Mouse (Mus musculus) megakaryocyte, embryonic 14.5 days (primary cell): ENCODE measurements around the gene Zfhx3. TPM values are rescaled to one million over a fixed set of nuclear protein-coding genes. Genes with fewer than 3 reads are reported as not detected.

Source experiments
- H3K27me3 ChIP-seq: replicated peaks from 2 replicates; pipeline ENCODE3; 2012; ENCODE audit warnings: inconsistent platforms
- H3K36me3 ChIP-seq: replicated peaks from 2 replicates; pipeline ENCODE3; 2012; ENCODE audit warnings: low read length, inconsistent platforms, mixed read lengths
- H3K4me1 ChIP-seq: 2 replicates; pipeline ENCODE4 v1.6.1; 2012; ENCODE audit warnings: inconsistent platforms
- H3K4me3 ChIP-seq: replicated peaks from 2 replicates; pipeline ENCODE3; 2012; ENCODE audit warnings: moderate library complexity, mild to moderate bottlenecking, inconsistent platforms
- H3K9me3 ChIP-seq: 2 replicates; pipeline ENCODE4 v1.6.1; 2012; ENCODE audit warnings: inconsistent platforms
- FLI1 ChIP-seq: IDR thresholded peaks from 2 replicates; pipeline ENCODE4 v1.6.1; 2012; ENCODE audit warnings: low read length, inconsistent platforms, mixed read lengths
- GATA1 ChIP-seq: IDR thresholded peaks from 3 replicates; pipeline ENCODE4 v1.6.1; 2012; ENCODE audit warnings: mixed read lengths, low read length, inconsistent platforms, borderline replicate concordance
- polyA plus RNA-seq: library from polyadenylated mRNA; stranded (reverse); fragments of >175 nt; gene quantifications from 2 replicates; pipeline ENCODE4 v1.2.3, GENCODE M21; 2012; ENCODE audit warnings: low replicate concordance; ENCODE audit not compliant: insufficient read depth

The Zfhx3 gene
- polyA plus RNA-seq, 1 experiment, result 1.1 TPM

DNA sequence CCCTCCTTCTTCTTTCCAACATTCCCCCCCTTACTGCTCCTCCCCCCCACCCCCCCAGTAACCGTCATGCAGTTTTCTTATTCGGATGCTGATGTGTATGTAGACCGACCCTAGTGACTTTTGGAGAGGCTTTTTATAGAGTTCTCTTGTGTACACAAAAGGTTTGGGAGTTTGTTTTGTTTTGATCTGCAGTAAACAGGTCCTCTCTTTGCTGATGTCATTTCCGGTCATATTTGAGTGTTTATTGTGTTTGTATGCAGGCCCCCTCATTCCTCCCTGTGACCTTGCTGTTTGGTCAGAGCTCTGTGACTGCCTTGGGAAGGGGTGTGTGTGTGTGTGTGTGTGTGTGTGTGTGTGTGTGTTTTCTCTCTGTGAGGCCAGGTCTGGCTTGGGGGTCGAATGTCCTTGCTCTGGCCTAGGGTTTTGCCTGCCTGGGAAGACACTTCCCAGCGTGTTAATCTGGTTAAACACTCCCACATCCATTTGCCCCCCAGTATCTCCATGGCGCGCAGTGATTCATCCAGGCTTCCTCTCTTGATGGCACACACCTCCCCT is 766.5 kb downstream of the Zfhx3 start:
- no peaks in the 10 kb centered on the region for H3K9me3 ChIP-seq
- H3K4me1 ChIP-seq, result peaks cover 17% of the 10 kb centered on the region
- TF ChIP-seq FLI1 (no peak), GATA1 (no peak)
- H3K4me3 ChIP-seq, result no peak overlapping the region
- no peaks in the 10 kb centered on the region for H3K36me3 ChIP-seq
- H3K27me3 ChIP-seq, result peaks cover 69% of the 10 kb centered on the region

DNA sequence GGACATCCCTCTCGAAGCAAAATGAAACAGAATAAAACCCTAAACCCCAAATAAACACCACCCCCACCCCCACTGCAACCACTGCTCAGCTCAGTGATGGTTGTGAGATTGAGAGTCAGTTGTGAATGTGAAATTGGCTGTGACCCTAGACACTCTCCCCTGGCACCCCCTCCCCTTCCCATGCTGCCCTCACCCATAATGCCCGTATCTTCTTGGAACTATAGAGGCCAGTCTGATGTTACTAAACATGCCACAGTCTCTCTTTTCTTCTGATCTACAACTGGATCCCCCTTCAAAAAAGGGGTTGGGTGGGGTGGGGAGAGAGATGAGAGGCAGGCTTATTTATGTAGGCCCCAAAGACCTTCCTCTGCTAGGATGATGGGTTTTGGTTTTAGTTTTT is 767.0 kb downstream of the Zfhx3 start:
- TF ChIP-seq FLI1 (no peak), GATA1 (no peak)
- H3K4me3 ChIP-seq, result no peak overlapping the region
- H3K4me1 ChIP-seq, result peaks cover 22% of the 10 kb centered on the region
- H3K9me3 ChIP-seq, result no peaks in the 10 kb centered on the region
- peaks cover 71% of the 10 kb centered on the region for H3K27me3 ChIP-seq
- H3K36me3 ChIP-seq, result no peaks in the 10 kb centered on the region

DNA sequence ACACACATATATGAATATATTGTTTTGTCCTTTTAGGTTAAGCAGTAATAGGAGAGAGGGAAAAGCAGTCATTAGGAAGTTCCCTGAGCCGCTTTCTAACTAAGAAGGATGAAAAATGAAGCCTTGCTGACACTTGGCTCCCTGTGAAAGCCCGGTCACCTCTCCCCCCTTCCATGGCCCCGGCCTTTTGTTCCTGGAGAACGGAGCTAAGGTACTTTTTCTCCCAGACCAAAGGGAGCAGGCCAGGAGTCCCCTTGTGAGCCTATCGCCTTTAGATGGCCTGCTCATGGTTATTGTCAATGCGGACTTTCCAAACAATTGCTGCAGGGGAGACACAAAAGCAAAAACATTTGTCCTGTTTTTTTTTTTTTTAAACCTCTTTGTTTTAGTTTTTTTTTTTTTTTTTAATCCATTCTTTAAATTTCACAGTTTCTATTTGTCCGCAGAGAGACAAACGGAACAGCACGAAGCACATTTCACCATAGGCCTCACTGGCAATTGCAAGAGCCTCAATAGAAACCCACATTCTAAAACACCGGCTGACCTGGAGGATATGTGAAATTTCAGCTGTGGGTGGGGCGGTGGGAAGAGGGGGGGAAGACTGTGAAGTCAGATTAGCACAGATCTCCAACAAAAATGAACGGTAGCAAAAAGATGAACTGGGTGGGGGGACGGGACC is 767.6 kb downstream of the Zfhx3 start:
- Histone ChIP-seq H3K27me3 (peaks cover 70% of the 10 kb centered on the region), H3K36me3 (no peaks in the 10 kb centered on the region), H3K4me1 (peaks cover 22% of the 10 kb centered on the region), H3K9me3 (no peaks in the 10 kb centered on the region), H3K4me3 (no peak overlapping the region)
- TF ChIP-seq GATA1 (no peak), FLI1 (no peak)

DNA sequence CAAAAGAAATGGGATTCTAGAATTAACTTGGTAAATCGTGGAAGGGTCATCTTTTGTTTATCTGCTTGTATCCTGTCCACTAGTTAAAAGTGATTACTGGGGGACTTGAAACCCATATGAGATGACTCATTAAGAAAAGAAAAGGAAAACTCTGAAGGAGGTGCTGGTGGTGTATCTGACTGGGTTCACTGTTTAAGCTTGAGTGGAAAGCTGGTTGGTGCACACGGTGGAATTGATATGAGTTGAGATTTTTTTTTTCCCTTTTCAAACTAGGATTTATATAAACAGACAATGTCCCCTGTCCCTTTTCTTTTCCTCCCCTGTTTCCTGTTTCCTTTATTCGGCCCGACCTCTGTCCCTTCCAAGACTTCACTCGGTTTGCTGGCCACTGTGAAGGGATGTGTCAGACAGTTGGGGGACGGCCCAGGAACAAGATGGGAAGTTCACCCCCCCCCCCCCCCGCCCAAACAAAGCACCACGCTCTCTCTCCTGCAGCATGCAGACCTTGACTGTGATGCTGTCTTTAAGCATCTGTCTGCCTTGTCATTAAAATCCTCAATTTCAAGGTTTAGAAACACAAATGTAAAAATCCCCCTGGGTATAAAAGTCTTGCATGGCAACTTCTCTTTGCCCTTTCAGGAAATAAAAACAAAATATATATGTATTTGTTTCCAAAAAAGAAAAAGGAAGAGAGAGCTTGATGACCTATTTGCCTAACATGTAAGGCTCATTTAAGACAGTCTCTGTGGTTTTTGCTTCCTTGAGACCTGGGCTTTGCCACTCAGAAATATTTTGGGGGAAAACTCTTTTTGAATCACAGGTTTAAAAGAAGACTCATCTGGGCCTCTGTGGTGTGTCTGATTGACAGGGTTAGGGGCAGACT is 768.4 kb downstream of the Zfhx3 start:
- Histone ChIP-seq H3K4me3 (no peak overlapping the region), H3K36me3 (no peaks in the 10 kb centered on the region), H3K9me3 (no peaks in the 10 kb centered on the region), H3K4me1 (peaks cover 28% of the 10 kb centered on the region), H3K27me3 (peaks cover 71% of the 10 kb centered on the region)
- TF ChIP-seq GATA1, result no peak
- TF ChIP-seq FLI1, result no peak

DNA sequence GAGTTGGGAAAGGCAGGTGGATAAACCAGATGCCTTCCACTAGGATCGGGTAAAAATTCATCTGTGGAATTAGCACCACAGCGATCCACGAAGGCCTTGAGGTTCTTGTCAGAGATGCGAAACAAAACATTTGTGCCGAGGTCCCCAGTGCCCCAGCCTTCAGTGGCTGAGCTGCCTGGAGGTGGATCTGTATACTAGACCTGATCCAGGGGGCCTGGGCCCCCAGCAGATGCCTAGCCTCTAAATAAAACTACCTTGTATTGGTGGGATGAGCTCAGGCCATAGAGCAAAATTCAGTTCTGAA is 769.0 kb downstream of the Zfhx3 start:
- H3K4me1 ChIP-seq, result peaks cover 31% of the 10 kb centered on the region
- H3K9me3 ChIP-seq, result no peaks in the 10 kb centered on the region
- no peak overlapping the region for H3K4me3 ChIP-seq
- H3K27me3 ChIP-seq, result peaks cover 71% of the 10 kb centered on the region
- no peak for TF ChIP-seq GATA1
- no peak for TF ChIP-seq FLI1
- no peaks in the 10 kb centered on the region for H3K36me3 ChIP-seq

DNA sequence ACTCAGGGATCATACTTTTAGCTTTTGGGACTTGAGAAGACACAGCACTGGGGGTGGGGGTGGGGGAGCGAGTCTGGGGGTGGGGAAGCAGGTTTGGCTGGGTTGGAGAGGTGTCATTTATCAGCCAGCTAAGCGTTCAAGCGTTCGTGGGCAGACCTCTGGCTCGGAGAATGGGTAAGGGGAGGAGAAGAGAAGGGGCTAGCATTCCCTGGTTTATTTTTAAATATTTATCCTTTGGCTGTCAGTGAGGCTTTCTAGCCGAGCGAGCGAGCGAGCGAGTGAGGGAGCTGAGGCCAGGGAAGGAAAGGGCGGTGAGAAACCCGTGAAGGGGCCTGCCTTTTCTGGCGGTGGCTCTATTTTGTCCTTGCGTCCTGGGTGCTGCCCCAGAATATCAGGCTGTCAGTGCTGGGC is 769.6 kb downstream of the Zfhx3 start:
- H3K27me3 ChIP-seq, result peaks cover 70% of the 10 kb centered on the region
- no peaks in the 10 kb centered on the region for H3K9me3 ChIP-seq
- TF ChIP-seq FLI1, result no peak
- TF ChIP-seq GATA1, result no peak

DNA sequence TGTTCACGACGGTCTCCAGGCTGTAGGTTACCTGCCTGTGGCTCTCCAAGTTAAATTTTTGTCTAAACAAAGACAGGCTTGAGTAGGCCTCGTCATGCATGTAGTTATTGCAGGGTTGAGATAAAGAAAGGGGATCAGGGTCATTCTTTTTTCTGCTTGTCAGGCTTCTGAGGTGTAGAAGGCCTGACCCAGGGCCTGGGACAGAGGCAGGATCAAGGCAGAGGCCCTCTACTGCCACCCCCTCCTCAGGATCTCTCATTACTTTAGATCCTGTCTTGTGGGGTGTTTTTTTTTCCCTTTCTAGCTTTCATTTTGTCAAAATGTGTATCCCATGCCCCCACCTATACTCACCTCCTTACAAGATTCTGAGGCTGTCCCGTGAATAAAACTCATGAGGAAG is 770.2 kb downstream of the Zfhx3 start:
- H3K4me3 ChIP-seq, result no peak overlapping the region
- H3K27me3 ChIP-seq, result peaks cover 66% of the 10 kb centered on the region
- no peaks in the 10 kb centered on the region for H3K36me3 ChIP-seq
- TF ChIP-seq GATA1 (no peak), FLI1 (no peak)
- peaks cover 22% of the 10 kb centered on the region for H3K4me1 ChIP-seq
- no peaks in the 10 kb centered on the region for H3K9me3 ChIP-seq

More for the DNA sequence above, 769.6 kb downstream of the Zfhx3 start:
- Histone ChIP-seq H3K4me1 (peaks cover 25% of the 10 kb centered on the region), H3K36me3 (no peaks in the 10 kb centered on the region), H3K4me3 (no peak overlapping the region)

DNA sequence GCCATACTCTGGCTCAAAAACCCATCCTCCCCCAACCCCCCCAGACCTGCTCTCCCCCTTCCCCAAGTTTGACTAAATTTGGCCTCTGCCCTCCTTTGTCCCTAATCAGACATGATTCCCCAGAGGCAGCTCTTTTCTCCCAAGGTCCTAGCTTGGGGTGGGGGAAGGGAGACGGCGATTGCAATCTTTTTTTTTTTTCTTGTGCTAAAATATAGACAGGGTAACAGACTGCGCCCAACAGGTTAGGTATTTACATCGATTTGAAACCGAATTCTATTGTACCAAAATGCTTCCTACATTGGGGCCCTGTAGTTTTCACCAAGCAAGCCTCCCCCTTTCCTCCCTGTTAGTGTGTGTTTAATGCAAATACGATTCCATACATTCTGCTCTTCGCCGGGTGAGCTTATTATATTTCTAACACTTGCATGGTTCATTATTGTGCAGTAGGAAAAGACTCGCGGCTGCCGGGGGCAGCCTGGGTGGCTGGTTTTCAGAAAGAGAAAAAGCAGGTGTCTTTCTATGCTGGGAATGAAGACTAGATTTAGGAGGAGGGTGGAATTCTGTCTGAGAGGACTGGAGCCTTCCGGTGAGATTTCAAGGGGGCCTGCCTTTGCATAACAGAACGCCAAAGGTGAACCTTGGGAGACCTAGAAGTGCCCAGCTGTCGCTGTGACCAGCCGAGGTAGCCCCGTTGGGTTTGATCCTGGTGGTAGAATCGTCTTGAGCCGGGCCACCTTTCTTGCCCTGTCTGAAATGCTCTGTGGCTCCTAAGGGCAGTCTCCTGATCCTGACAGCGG is 771.1 kb downstream of the Zfhx3 start:
- H3K36me3 ChIP-seq, result no peaks in the 10 kb centered on the region
- H3K9me3 ChIP-seq, result no peaks in the 10 kb centered on the region
- H3K4me1 ChIP-seq, result peaks cover 28% of the 10 kb centered on the region
- peaks cover 70% of the 10 kb centered on the region for H3K27me3 ChIP-seq
- H3K4me3 ChIP-seq, result peak overlapping the region; percentile 93
- TF ChIP-seq FLI1 (no peak), GATA1 (no peak)

DNA sequence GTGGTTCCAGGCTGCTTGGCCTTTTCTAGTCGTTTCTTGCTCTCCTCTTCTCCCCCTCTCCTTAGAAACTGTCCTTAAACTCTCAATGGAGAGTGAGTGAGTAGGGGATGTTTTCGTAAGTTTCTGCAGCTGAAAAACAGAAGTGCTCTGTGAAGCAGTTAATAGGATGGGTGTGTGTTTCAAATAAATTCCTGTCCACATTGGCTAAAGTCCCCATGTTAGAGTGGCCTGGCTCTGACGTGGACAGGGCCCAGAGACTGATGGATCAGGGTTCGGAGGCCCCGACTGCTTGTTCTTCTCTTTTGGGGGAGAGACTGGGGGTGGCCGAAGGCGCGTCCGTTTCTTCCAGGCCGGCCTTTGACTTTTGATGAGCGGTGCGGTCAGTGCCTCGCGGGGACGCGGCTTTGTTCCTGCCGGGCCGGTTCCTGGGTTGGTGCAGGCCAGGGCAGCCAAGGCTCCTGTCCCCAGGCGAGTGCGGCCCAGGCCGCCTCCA is 771.7 kb downstream of the Zfhx3 start:
- Histone ChIP-seq H3K4me1 (peaks cover 29% of the 10 kb centered on the region), H3K36me3 (no peaks in the 10 kb centered on the region), H3K4me3 (peak overlapping the region; percentile 93), H3K9me3 (no peaks in the 10 kb centered on the region), H3K27me3 (peaks cover 69% of the 10 kb centered on the region)
- TF ChIP-seq GATA1, result no peak
- TF ChIP-seq FLI1, result no peak
